Mouse (Mus musculus) frontal cortex, postnatal 25 days (tissue): ENCODE data around the gene Katnal1.

ENCODE experiments used
- DNase-seq, 2 experiments: peaks; one replicate each; pipeline ENCODE4 v3.0.0; 2022; ENCODE audit warnings: low spot score in 2 of 2

Gene Katnal1

GRCm38 (mm10) chr5:148927717-148928223 is 1.4 kb downstream of the Katnal1 start:
- DNase-seq = no peak

GRCm38 (mm10) chr5:148924586-148924985 is 4.5 kb downstream of the Katnal1 start:
- no peak for DNase-seq

DNA sequence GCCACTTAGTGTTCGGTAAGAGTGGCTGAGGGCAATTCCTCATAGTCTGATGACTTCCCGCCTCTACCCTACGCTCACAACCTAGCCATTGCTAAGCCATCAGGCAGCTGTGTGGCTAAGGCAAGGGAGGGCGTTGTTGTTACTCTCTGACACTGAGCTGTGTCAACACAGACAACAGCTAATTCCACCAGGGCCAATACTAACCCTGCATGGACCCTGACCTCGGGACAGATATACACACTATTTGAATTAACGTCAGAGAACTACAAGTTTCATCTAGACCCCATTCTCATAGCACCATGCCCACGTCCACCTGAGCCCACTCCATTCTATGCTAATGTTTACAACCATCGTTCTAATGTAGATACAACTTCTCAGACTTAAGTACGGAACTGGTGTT is 5.1 kb downstream of the Katnal1 start:
- DNase-seq = no peak

- DNase-seq = no peak
Observed at GRCm38 (mm10) chr5:148923408-148923807, 5.7 kb downstream of the Katnal1 start.

- no peak for DNase-seq
Observed at GRCm38 (mm10) chr5:148922773-148923172, 6.3 kb downstream of the Katnal1 start.

- no peak for DNase-seq
Observed at GRCm38 (mm10) chr5:148918049-148918448, 11.1 kb downstream of the Katnal1 start.

DNA sequence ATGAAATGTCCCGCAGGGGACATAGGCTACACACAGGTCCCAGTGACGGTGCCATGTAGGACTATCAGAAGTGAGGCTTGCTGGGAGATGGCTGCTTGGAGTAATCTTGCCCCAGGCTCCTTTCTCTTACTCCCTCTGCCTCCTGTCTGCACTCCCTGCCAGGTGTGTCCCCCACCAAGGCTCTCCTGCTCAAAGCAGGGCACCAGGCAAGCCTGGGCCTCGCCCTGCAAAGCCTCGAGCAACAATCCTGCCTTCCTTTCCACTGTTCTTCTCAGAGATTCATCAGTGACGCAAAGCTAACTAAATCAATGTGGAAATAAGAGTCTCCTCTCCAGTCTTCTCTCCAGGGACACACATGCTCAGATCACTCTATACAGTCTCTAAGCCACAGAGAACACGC is 12.3 kb downstream of the Katnal1 start:
- no peak for DNase-seq

- no peak for DNase-seq
Observed at GRCm38 (mm10) chr5:148912262-148912661, 16.9 kb downstream of the Katnal1 start.

GRCm38 (mm10) chr5:148910066-148910465 is 19.1 kb downstream of the Katnal1 start:
- no peak for DNase-seq

DNA sequence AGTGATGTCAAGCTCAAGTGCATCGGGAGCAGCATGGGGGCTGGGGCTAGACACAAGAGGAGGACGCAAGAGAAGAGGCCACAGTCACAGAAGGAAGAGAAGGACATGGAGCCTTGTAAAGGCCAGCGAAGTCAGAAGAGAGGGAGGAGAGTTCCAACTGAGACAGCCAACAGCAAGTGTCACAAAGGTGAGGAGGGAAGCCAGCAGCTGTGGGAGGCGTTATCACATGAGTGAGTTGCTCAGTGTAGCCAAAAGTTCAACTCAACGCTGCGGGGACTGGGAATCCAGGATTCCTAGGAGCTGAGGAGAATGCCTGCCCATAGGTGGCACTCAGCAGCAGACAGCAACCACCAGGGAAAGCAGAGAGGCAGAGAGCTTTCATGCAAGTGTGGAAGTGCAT is 19.7 kb downstream of the Katnal1 start:
- no peak for DNase-seq

DNA sequence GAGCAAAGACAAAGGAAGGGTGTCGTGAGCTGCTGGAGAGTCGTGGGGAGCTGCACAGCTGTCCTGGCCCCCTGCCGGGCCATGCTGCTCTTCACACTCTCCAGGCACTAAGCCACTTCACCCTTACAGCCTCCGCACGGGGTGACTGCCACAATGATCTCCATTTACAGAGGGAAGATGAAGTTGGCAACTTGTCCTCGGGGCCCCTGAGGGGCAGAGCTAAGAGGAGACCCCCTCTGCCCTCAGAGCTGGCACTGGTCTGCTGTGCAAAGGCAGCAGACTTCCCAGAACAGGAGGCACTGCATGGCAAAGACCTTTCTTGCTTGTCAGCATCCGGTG is 20.1 kb downstream of the Katnal1 start:
- no peak for DNase-seq

DNA sequence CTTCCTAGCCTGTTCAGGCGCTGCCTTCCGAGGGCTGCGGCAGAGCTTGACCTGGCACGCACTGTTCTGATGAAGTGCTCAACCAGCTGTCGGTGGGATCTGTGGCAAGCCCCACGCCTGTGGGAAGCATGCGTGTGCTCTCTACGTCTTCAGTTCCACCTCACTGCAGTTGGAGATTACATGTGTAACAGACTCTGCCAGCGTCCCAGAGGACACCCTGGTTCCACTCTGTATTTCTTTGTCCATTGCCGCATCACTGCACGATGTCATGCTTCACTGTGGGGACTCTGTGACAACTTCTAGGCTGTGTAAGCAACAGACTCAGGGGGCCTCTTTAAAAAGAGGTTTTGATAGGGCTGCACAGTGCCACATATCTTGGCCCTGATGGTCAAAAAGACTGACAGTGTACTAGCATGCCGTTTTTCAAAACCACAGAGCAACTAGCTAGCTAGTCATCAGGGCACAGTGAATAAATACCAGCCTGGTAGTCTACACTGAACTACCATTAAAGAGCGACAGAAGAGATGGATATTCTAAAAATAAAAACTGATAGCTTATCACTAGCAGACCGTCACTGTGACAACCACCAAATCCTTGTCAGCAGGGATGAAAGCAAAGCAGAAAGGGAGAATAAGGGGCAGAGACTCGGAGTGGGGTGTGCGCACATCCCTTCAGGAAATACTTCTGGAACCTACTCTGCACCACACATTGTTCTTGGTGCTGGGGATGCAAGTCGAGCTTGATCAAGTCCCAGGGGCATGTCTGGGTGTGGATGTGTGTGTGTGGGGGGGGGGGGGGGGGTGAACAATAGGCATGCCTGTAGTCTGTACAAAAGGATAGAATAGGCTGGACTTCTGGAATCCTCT is 20.7 kb downstream of the Katnal1 start:
- no peak for DNase-seq

DNA sequence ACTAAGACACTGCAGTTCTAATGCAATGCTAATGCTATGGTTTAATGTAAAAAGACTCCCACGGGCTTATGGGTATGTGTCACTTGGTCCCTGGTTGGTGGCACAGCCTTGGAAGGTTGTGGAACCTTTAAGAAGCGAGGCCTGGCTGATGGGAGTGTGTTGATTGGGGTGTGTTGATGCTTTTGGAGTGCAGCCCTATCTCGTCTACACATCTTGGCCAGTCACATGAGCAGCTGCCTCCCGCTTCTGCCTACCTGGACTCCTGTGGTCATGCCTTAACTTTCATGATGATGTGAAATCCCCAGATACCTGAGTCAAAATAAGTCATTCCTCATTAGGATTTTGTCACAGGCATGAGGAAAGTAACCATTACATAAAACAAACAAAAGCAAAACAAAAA is 22.8 kb downstream of the Katnal1 start:
- no peak for DNase-seq

DNA sequence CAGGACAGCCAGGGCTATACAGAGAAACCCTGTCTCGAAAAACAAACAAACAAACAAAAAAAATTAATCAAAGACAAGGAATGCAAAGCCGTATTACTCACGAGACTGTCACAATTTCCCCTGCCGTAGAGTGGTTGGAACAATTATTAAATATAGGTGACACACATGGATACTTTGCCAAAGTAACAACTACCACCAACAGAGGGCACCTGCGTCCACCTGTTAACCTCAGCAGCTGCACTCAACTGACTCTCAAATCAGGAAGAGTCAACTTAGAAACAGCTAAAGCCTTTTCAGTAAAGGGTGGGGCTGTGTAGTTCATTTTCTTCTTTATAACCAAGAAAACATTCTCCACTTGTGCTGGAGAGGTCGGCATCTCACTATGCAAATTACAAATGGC is 24.3 kb downstream of the Katnal1 start:
- no peak for DNase-seq

DNA sequence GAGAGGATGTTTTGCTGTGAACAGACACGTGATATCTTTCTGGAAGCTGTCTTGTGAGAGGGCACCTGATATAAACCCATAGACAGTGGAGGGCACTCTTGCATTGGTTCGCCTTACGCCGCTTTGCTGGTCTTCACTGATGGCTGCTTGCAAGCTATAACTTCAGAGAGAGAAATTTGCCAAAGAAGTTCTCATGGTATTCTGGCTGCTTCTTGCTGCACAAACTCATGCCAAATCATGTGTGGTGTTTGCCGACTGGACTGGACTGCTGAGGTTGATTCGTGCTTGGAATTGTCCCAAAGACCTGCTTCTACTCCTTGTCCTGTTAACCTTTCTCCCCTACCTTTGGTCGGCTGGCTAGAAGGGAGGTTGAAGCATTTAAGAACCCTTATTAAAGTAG is 29.8 kb downstream of the Katnal1 start:
- no peak for DNase-seq

GRCm38 (mm10) chr5:148897941-148898417 is 31.1 kb downstream of the Katnal1 start:
- DNase-seq = no peak

DNA sequence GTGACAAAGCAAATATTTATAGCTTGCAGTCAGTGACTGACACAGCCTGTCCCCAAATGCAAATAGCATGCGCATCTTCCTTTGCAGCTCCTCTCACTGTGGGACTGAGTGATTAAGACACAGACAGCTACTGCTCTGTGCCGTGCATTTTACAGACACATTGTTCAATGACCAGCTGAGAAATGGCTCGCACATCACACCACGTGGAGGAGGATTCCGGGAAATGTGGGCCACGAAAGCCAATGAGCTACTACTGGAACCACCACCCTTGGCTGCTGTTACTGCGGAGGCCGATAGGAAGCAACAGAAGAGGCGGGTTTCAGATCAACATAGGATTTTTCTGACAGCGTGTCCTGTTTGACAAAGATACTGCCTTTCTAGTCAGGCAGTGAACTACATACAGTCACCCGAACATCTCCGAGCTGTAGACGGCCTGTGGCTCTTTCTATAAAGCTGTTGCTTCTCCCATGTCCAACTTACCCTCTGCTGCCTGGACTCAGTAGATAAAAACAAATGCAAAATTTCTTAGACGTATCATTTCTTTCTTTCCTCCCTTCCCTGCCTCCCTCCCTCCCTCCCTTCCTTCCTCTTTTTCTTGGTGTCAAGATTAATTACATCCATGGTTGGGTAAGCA is 31.9 kb downstream of the Katnal1 start:
- peak; percentile 36 to 38 for DNase-seq

- no peak for DNase-seq
Observed at GRCm38 (mm10) chr5:148896515-148896914, 32.6 kb downstream of the Katnal1 start.

DNA sequence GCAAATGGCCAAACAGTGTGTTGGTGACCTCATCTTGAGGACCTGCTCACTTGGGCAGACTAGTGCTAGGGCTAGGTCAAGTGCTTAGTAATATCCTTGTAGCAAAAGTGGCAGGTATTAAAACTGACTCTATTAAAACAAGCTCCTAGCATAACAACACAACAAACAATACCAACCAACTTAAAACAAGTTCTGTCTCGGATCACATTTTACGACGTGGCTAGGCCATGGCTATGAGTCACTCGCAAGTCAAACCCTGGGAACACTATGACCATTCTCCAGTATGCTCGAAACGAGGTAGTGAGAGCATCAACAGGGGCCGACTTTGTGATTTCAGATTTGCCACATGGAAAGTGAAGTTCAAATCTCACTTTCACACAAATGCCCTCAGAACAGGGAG is 33.3 kb downstream of the Katnal1 start:
- no peak for DNase-seq

GRCm38 (mm10) chr5:148895034-148895433 is 34.1 kb downstream of the Katnal1 start:
- no peak for DNase-seq

- no peak for DNase-seq
Observed at GRCm38 (mm10) chr5:148890237-148890636, 38.9 kb downstream of the Katnal1 start.

- DNase-seq = no peak
Observed at GRCm38 (mm10) chr5:148888032-148888431, 41.1 kb downstream of the Katnal1 start.
